Mouse (Mus musculus) liver, embryonic 15.5 days (tissue): ENCODE measurements around the gene Ndufs2. TPM values are rescaled to one million over a fixed set of nuclear protein-coding genes. Genes with fewer than 3 reads are reported as not detected.

ENCODE experiments used
- ATAC-seq: fragments of 200-750 bp; cut with Nextera tagmentation; 2 replicates; pipeline ENCODE4 v1.8.0; 2017; ENCODE audit warnings: moderate number of reproducible peaks, mild to moderate bottlenecking, moderate library complexity; ENCODE audit not compliant: insufficient read depth
- H3K27ac ChIP-seq: fragments of 300-500 bp; sonication (generic); replicated peaks from 2 replicates; pipeline ENCODE4 v1.5.1; 2015; ENCODE audit warnings: mild to moderate bottlenecking, inconsistent platforms
- H3K27me3 ChIP-seq: fragments of 300-500 bp; sonication (generic); 2 replicates; pipeline ENCODE4 v1.6.1; 2015; ENCODE audit warnings: mild to moderate bottlenecking, inconsistent platforms
- H3K36me3 ChIP-seq: fragments of 300-500 bp; sonication (generic); replicated peaks from 2 replicates; pipeline ENCODE4 v1.6.1; 2015; ENCODE audit warnings: moderate library complexity, mild to moderate bottlenecking, inconsistent platforms
- H3K4me1 ChIP-seq: fragments of 300-500 bp; sonication (generic); replicated peaks from 2 replicates; pipeline ENCODE4 v1.6.1; 2015; ENCODE audit warnings: inconsistent platforms
- H3K4me2 ChIP-seq: fragments of 300-500 bp; sonication (generic); 2 replicates; pipeline ENCODE4 v1.6.1; 2015; ENCODE audit warnings: moderate library complexity, mild to moderate bottlenecking, inconsistent platforms
- H3K4me3 ChIP-seq: fragments of 300-500 bp; sonication (generic); replicated peaks from 2 replicates; pipeline ENCODE4 v1.5.1; 2015; ENCODE audit warnings: mild to moderate bottlenecking, inconsistent platforms
- H3K9ac ChIP-seq: fragments of 300-500 bp; sonication (generic); 2 replicates; pipeline ENCODE4 v1.6.1; 2015; ENCODE audit warnings: moderate library complexity, mild to moderate bottlenecking, inconsistent platforms
- H3K9me3 ChIP-seq: fragments of 300-500 bp; sonication (generic); replicated peaks from 2 replicates; pipeline ENCODE4 v1.6.1; 2016; ENCODE audit warnings: inconsistent platforms
- WGBS: fragments of 180-500 bp; shearing (Covaris S2); methylation state at CpG from one replicate; pipeline ENCODE4 v1.1.7; 2015; ENCODE audit warnings: mixed read lengths; ENCODE audit not compliant: insufficient replicate concordance; 5-methylcytosine and 5-hydroxymethylcytosine counted together
- polyA plus RNA-seq: library from polyadenylated mRNA; unstranded; fragments of >200 nt; fragmentation: Nextera tagmentation; extraction: Ambion mirVana; gene quantifications from 2 replicates; pipeline ENCODE4 v1.2.1, GENCODE M21; 2015

Ndufs2 gene
- polyA plus RNA-seq, 1 experiment from 2014 or later, result 137 TPM

DNA sequence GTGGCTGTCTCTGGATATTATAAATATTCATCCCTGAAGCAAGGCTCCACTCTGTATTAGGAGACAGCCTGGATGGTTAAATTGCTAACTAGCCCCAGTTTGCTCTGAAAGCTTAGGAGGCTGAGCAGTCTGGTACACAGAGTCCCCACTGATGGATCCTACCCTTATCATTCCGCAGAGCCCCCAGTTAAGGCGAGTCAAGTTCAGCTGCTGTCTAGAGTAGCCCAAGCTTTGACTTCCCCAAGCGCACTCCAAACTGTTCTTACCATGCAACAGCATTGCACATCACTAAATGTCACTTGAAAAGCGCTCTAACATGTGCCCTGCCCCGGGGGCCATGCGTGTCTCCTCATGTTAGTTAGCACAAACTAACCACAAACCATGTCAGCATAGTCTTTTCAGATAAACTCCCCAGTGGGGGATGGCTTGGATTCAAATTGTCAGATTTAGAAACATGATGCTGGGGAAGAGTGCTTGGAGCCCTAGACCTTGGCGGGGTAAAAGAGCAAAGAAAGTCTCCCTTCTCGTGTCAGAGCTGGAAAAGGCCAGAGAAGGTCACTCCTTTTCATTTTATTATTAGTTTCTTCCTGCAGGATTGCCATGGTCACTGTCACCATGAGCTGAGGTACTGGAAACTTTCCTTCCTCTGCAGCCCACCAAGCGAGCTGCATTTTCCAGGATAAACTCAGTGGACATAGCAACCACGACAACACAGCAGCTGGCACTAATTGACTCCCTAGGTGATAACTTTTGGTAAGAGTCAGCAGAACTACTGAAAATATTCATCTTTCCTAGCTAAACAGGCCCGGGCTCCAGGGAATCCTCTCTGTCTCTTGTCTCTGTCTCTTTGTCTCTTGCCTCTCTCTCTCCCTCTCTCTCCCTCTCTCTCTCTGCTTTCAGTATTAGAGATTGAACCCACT lies 57.0 kb downstream of the Ndufs2 start:
- Histone ChIP-seq H3K27me3 (peaks cover 87% of the 10 kb centered on the region), H3K4me3 (no peak overlapping the region), H3K9me3 (no peaks in the 10 kb centered on the region), H3K4me2 (no peak overlapping the region), H3K27ac (no peak overlapping the region), H3K4me1 (peaks cover 14% of the 10 kb centered on the region), H3K9ac (no peak overlapping the region), H3K36me3 (no peaks in the 10 kb centered on the region)
- ATAC-seq, result no peak
- 20% methylated on average over 11 of the region's 11 CpGs for WGBS

DNA sequence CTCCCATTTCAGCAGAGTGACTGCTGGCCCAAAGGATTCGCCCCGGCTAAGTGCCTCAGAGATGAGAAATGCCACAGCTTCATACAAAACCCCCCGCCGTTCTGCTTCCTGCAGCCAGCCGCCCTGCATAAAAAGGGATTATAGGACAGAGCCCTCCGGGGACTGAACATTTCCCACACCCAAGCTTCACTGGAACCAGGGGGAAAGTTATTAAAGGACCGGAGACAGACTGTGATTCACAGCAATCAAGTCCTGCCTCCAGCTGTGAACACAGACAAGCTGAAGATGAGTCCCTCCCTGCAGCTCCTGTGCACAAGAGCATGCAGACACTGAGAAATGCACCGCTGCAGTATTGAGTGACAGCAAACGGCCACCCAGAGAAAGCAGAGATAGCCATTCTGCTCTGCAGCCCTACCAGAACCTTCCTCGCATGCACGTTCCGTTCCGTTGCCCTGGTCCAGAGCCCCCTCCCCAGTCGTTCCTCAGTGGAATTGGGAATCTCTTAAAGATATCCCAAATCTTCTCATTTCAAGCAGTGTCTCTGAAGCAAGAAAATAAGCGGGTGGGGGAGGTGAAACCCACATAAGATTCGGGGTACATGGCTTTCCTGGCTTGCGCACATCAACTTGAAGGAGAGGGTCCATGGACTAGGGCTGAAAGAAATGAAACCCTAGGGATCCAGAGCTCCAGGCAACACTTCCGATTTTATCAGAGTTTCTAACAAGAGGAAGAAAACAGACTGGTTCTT lies 57.9 kb downstream of the Ndufs2 start:
- Histone ChIP-seq H3K27me3 (peaks cover 78% of the 10 kb centered on the region), H3K36me3 (no peaks in the 10 kb centered on the region), H3K9ac (no peak overlapping the region), H3K9me3 (no peaks in the 10 kb centered on the region), H3K4me2 (no peak overlapping the region), H3K27ac (no peak overlapping the region), H3K4me3 (no peak overlapping the region), H3K4me1 (peaks cover 15% of the 10 kb centered on the region)
- ATAC-seq, result no peak
- 10% methylated on average over 18 of the region's 18 CpGs for WGBS

DNA sequence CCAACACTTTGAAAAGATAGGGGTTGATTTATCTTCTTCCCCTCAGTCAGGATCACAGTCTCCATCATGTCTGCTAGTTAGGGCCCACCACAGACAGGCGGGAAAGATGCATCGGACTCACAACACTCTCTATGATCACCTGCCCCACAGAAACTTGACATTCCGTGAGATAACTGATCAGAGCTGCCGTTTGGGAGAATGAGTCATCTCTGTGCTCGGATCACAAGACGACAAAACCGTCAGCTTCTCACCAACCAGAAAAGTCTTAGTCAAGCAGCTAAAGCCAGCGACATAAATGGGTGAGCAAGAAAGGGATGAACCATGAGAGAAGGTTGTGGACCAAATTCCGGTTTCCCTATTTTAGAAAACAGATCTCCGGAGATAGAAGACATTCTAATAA lies 58.9 kb downstream of the Ndufs2 start:
- no peak overlapping the region for H3K9ac ChIP-seq
- H3K4me2 ChIP-seq, result no peak overlapping the region
- peaks cover 69% of the 10 kb centered on the region for H3K27me3 ChIP-seq

DNA sequence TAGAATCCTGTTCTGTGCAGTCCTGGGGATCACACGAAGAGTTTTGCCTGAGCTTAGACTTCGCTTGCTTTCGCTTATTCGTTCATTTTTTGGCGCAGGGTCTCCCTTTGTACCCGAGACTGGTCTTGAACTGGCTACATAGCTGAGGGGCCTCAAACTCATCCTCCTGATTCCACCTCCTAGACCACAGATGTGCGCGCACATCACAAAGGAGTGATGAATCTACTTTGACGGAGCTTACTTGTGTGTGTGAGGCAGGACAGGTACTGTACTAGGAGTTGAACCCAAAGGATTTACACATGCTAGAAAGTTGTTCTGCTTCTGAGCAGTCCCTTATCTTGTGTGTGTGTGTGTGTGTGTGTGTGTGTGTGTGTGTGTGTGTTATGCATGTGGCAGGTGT lies 60.4 kb downstream of the Ndufs2 start:
- Histone ChIP-seq H3K27ac (no peak overlapping the region), H3K9me3 (no peaks in the 10 kb centered on the region), H3K4me3 (no peak overlapping the region), H3K9ac (no peak overlapping the region), H3K27me3 (peaks cover 55% of the 10 kb centered on the region), H3K4me1 (peaks cover 11% of the 10 kb centered on the region), H3K4me2 (no peak overlapping the region), H3K36me3 (no peaks in the 10 kb centered on the region)
- no peak for ATAC-seq
- 81% methylated on average over 9 of the region's 9 CpGs for WGBS

More for the DNA sequence above, 58.9 kb downstream of the Ndufs2 start:
- peaks cover 15% of the 10 kb centered on the region for H3K4me1 ChIP-seq
- no peaks in the 10 kb centered on the region for H3K36me3 ChIP-seq
- 45% methylated on average over 10 of the region's 10 CpGs for WGBS
- H3K4me3 ChIP-seq, result no peak overlapping the region
- ATAC-seq, result no peak
- H3K9me3 ChIP-seq, result no peaks in the 10 kb centered on the region
- H3K27ac ChIP-seq, result no peak overlapping the region

DNA sequence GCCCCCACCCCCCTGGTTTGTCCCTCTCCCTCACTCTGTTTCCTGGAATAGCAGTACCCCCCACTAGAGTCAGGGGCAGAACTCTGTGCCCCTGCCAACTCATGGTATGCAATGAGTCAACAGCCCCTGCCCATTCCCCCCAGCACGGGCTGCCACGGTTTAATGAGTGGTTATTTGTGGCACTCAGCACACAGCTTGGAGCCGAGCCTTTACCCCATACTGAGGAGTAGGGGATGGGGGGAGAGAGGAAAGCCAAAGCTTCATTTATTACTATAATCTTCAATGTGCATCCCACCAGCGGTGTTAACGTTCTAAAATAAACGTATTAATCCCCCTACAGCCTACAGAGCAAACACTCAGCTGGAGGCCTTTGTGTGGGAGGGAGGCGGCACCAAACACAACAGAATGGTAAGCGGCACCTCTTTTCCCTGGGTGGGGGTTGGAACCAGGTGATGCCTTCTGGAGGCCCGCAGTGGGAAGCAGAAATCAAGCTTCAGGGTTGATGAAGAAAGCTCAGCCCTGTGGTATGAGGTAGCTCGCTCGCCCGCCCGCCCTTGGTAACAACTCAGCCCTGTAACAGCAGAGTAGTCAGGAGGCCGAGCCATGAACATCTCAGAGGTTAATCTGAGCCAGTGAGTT lies 61.6 kb downstream of the Ndufs2 start:
- ATAC-seq, result no peak
- Histone ChIP-seq H3K27me3 (peaks cover 50% of the 10 kb centered on the region), H3K4me1 (peaks cover 8% of the 10 kb centered on the region), H3K27ac (no peak overlapping the region), H3K36me3 (no peaks in the 10 kb centered on the region), H3K4me3 (no peak overlapping the region), H3K9me3 (no peaks in the 10 kb centered on the region), H3K9ac (no peak overlapping the region), H3K4me2 (no peak overlapping the region)
- 60% methylated on average over 14 of the region's 14 CpGs for WGBS

DNA sequence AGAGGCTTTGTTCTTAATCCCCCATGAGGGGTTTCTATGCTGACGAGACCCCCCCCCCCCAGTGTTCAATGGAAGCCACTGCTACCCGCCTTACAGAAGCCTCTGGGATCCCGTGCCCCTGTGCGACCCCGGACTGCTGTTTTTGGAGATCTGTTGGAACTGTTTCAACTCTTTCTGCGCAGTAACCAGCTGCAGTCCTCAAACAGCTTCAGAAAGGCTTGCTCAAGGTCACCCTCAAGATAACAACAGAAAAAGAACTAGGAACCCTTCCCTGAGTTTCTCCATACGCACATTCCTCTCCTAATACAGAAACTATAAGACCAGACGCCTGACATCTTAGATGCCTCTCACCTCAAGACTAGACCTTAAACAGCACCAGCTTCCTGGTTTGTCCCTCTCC lies 62.1 kb downstream of the Ndufs2 start:
- no peak overlapping the region for H3K4me3 ChIP-seq
- H3K36me3 ChIP-seq, result no peaks in the 10 kb centered on the region
- H3K27me3 ChIP-seq, result peaks cover 44% of the 10 kb centered on the region
- peaks cover 8% of the 10 kb centered on the region for H3K4me1 ChIP-seq
- WGBS, result 51% methylated on average over 8 of the region's 8 CpGs
- no peak overlapping the region for H3K4me2 ChIP-seq
- H3K9me3 ChIP-seq, result no peaks in the 10 kb centered on the region
- no peak for ATAC-seq
- H3K27ac ChIP-seq, result no peak overlapping the region
- H3K9ac ChIP-seq, result no peak overlapping the region

DNA sequence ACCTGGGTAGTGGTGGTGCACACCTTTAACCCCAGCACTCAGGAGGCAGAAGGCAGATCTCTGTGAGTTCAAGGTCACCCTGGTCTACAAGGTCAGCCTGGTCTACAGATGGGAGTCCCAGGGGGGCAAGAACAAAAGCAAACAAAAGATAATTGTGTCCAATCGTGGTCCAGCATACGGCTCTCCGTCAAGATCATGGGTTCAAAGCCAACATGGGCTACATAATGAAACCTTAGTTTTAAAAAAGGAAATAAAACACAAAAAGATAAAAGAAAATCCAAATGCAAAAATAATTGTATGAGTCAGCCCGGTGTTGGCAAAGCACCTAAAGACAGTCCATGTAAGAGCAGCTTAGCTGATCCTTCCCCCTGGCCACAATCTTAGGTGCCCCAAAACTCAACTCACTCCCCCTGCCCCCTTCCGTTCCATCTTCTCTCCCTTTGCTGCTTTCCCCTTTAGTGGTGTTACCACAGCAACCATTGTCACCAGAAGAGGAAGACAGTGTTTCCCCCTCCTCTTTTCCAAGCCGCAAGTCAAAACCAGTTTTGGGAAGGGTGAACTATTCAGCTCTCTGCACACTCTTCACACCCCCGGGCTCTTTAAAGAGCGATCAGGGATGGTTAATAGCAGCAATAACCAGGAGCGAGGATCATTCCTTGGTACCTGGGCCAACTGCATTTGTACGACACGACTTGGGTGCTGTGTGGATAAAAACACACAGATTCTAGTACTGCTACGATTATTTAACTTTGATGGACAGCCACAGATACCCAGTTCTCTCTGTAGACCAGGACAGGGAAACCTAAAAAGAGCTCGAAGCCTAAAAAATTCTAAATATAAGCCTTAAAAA lies 63.1 kb downstream of the Ndufs2 start:
- no peak for ATAC-seq
- no peak overlapping the region for H3K4me3 ChIP-seq
- no peak overlapping the region for H3K27ac ChIP-seq
- H3K9ac ChIP-seq, result no peak overlapping the region
- H3K9me3 ChIP-seq, result no peaks in the 10 kb centered on the region
- 34% methylated on average over 13 of the region's 13 CpGs for WGBS
- H3K27me3 ChIP-seq, result peaks cover 35% of the 10 kb centered on the region
- H3K4me1 ChIP-seq, result peaks cover 12% of the 10 kb centered on the region
- no peak overlapping the region for H3K4me2 ChIP-seq
- H3K36me3 ChIP-seq, result no peaks in the 10 kb centered on the region

DNA sequence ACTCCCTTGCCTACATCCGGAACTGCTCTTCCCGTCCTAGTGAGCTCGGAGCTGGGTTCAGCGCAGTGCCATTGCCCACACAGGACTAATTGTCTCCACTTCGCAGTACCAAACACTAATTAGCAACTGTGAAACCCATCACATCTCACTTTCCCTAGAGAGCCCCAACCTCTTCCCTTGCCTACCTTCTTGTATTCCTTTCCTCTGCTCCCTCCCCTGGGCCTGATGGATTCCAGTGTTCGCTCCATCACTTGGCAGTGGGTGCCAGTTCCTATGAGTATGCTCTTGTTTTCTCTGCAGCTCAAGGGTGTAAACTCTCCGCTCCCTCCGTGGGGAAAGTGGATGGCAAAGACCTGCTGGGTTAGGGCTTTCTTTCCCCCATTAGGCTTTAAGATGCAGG lies 65.5 kb downstream of the Ndufs2 start:
- H3K27me3 ChIP-seq, result peaks cover 10% of the 10 kb centered on the region
- H3K9me3 ChIP-seq, result no peaks in the 10 kb centered on the region
- no peaks in the 10 kb centered on the region for H3K36me3 ChIP-seq
- H3K27ac ChIP-seq, result no peak overlapping the region
- WGBS, result 75% methylated on average over 8 of the region's 8 CpGs
- no peak for ATAC-seq
- no peak overlapping the region for H3K4me2 ChIP-seq
- peaks cover 12% of the 10 kb centered on the region for H3K4me1 ChIP-seq
- H3K9ac ChIP-seq, result no peak overlapping the region
- no peak overlapping the region for H3K4me3 ChIP-seq
